Mouse (Mus musculus) heart, embryonic 15.5 days (tissue): ENCODE measurements around the gene Olfr452. TPM values are rescaled to one million over a fixed set of nuclear protein-coding genes. Genes with fewer than 3 reads are reported as not detected.

Experiments used
- ATAC-seq: fragments of 200-750 bp; cut with Nextera tagmentation; replicated peaks from 2 replicates; pipeline ENCODE4 v1.8.0; 2017; ENCODE audit warnings: low read depth, moderate TSS enrichment; ENCODE audit not compliant: insufficient number of reproducible peaks, insufficient read depth, low FRiP score
- H3K27ac ChIP-seq: fragments of 300-500 bp; sonication (generic); 2 replicates; pipeline ENCODE4 v1.5.1; 2015; ENCODE audit warnings: mild to moderate bottlenecking, inconsistent platforms
- H3K27me3 ChIP-seq: fragments of 300-500 bp; sonication (generic); 2 replicates; pipeline ENCODE4 v1.6.1; 2015; ENCODE audit warnings: inconsistent platforms
- H3K36me3 ChIP-seq: fragments of 300-500 bp; sonication (generic); 2 replicates; pipeline ENCODE4 v1.6.1; 2015; ENCODE audit warnings: mild to moderate bottlenecking, inconsistent platforms
- H3K4me1 ChIP-seq: fragments of 300-500 bp; sonication (generic); replicated peaks from 2 replicates; pipeline ENCODE4 v1.6.1; 2015; ENCODE audit warnings: inconsistent platforms
- H3K4me2 ChIP-seq: fragments of 300-500 bp; sonication (generic); 2 replicates; pipeline ENCODE4 v1.6.1; 2015; ENCODE audit warnings: inconsistent platforms, mild to moderate bottlenecking, moderate library complexity
- H3K4me3 ChIP-seq: fragments of 300-500 bp; sonication (generic); 2 replicates; pipeline ENCODE4 v1.5.1; 2015; ENCODE audit warnings: mild to moderate bottlenecking, inconsistent platforms
- H3K9ac ChIP-seq: fragments of 300-500 bp; sonication (generic); 2 replicates; pipeline ENCODE4 v1.6.1; 2015; ENCODE audit warnings: mild to moderate bottlenecking, inconsistent platforms
- H3K9me3 ChIP-seq: fragments of 300-500 bp; sonication (generic); replicated peaks from 2 replicates; pipeline ENCODE4 v1.6.1; 2016; ENCODE audit warnings: inconsistent platforms
- WGBS: fragments of 180-500 bp; shearing (Covaris S2); methylation state at CpG from one replicate; pipeline ENCODE4 v1.1.7; 2015; ENCODE audit warnings: mixed read lengths; 5-methylcytosine and 5-hydroxymethylcytosine counted together
- polyA plus RNA-seq: library from polyadenylated mRNA; unstranded; fragments of >200 nt; fragmentation: Nextera tagmentation; extraction: Ambion mirVana; gene quantifications from 2 replicates; pipeline ENCODE4 v1.2.1, GENCODE M21; 2015

The Olfr452 gene
- polyA plus RNA-seq = not detected in 2 replicates

DNA sequence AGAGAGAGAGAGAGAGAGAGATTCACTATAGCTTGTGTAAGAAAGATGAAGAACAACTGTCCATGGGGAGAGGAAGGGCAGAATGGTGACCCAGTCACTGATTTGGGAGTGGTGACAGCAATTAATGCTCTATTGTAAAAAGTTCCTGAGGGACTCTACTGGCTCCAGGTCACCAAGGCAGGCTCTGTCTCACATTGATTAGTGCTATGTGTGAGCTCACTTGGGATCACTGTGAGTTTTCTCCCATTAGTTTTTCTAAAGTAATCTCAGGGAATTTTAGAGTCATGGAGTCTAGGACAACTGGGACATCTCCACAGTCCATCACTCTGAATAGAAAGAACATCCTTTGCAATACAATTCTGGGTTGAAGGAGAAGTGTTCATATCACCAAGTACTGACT is at the start of gene Olfr452:
TSS of gene Olfr452 (plus strand) at position 301 of the 400 bp plus-strand sequence.
- Histone ChIP-seq H3K9ac (no peak within 1 kb of the TSS), H3K27ac (no peak within 1 kb of the TSS), H3K27me3 (no peaks in the 10 kb centered on the region), H3K9me3 (no peaks in the 10 kb centered on the region), H3K4me1 (no peaks in the 10 kb centered on the region), H3K36me3 (no peaks in the 10 kb centered on the region), H3K4me2 (no peak within 1 kb of the TSS), H3K4me3 (no peak within 1 kb of the TSS)
- no peak for ATAC-seq

DNA sequence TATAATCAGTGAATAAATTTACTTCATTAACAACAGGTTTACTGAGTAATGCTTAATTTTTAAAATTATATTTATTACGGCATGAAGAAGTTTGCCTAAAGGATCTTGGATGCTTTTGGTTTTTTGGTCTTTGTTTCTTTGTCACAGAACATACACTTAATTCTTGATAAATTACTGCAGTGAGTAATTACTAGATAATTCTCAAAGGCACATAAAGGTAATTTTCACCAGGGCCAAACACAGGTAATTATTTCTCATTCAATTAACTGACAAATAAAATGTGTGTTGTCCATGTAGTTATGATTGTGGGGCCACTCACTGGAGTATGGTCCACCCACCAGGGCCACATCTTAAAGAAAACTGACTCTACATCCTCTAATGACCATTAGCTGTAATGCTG is 45.8 kb upstream of the Olfr452 start, which contains the start of gene Olfr453:
TSS of gene Olfr453 (plus strand) at position 301 of the 400 bp plus-strand sequence.
- Histone ChIP-seq H3K36me3 (no peaks in the 10 kb centered on the region), H3K9me3 (no peaks in the 10 kb centered on the region), H3K9ac (no peak within 1 kb of the TSS), H3K4me2 (no peak within 1 kb of the TSS), H3K27ac (no peak within 1 kb of the TSS), H3K4me3 (no peak within 1 kb of the TSS), H3K4me1 (no peaks in the 10 kb centered on the region), H3K27me3 (no peaks in the 10 kb centered on the region)
- no peak for ATAC-seq
- 88% methylated on average over 1 of the region's 1 CpGs for whole genome bisulfite sequencing

DNA sequence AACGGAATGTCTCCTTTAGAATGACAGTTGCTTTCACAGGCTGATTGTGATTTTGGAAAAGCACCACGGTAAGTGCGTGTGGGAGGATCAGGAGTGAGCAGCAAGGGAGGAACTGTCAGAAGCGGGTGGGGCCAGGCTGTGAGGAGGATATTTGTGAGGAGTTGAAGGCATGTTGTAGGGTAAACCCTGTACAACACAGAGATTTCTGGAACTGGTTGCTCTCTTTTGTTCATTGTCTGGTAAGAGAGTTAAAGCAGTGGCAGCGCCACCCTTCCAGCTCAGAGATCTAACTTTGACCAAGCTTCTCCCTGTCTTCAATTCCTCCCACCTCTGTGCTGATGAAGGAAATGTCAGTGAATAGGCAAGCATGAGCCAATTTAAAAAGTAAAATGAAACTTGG is 42.6 kb upstream of the Olfr452 start:
- WGBS = 62% methylated on average over 5 of the region's 5 CpGs

DNA sequence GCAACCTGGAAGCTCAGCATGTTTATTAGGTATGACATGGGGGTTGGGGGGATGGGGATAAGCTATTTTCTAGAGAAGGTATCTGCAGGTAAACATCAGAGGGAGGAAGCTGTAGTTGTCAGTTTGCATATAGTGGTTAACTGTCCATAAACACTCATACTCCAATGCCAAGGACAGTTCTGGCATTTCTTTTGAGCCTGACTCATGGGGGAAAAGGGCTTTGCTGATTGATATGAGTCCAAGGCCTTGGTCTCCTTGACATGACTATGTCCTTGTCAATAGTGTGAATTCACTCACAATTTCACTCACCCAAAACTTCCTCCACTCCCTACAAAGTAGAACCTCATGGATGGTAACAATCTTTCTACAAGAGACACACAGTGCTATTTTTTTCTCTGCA is 37.0 kb upstream of the Olfr452 start:
- Histone ChIP-seq H3K4me1 (no peaks in the 10 kb centered on the region), H3K9me3 (no peaks in the 10 kb centered on the region), H3K27ac (no peak overlapping the region), H3K36me3 (no peaks in the 10 kb centered on the region), H3K4me2 (no peak overlapping the region), H3K27me3 (no peaks in the 10 kb centered on the region), H3K9ac (no peak overlapping the region), H3K4me3 (no peak overlapping the region)
- no peak for ATAC-seq

More for the DNA sequence above, 42.6 kb upstream of the Olfr452 start:
- Histone ChIP-seq H3K4me3 (no peak overlapping the region), H3K27ac (no peak overlapping the region), H3K9me3 (no peaks in the 10 kb centered on the region), H3K36me3 (no peaks in the 10 kb centered on the region), H3K9ac (no peak overlapping the region), H3K4me2 (no peak overlapping the region), H3K4me1 (no peaks in the 10 kb centered on the region), H3K27me3 (no peaks in the 10 kb centered on the region)
- ATAC-seq = no peak

DNA sequence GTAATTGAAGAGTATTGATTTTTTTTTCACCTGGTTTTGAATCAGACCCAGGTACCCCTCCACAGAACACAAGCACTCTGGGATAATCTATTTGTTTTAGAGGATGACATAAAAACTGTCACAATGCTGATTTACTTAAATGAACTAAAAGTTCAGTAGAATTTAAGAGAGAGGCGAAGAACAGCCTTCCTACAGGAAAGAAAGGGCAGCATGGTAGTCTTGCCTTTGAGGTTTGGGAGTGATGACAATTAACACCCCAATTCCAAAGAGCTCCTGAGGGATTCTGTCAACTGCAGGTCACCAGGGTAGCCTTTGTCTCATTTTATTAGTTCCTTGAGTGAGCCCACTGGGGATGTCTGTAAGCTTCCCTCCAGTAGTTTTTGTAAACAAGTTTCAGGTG is 28.8 kb upstream of the Olfr452 start, which contains the start of gene Olfr38:
TSS of gene Olfr38 (plus strand) at position 301 of the 400 bp plus-strand sequence.
- H3K27ac ChIP-seq = no peak within 1 kb of the TSS
- H3K4me3 ChIP-seq = no peak within 1 kb of the TSS
- H3K9ac ChIP-seq = no peak within 1 kb of the TSS
- no peak within 1 kb of the TSS for H3K4me2 ChIP-seq
- no peaks in the 10 kb centered on the region for H3K36me3 ChIP-seq
- no peak for ATAC-seq
- no peaks in the 10 kb centered on the region for H3K4me1 ChIP-seq
- H3K27me3 ChIP-seq = no peaks in the 10 kb centered on the region
- 47% methylated on average over 1 of the region's 1 CpGs for WGBS
- no peaks in the 10 kb centered on the region for H3K9me3 ChIP-seq

DNA sequence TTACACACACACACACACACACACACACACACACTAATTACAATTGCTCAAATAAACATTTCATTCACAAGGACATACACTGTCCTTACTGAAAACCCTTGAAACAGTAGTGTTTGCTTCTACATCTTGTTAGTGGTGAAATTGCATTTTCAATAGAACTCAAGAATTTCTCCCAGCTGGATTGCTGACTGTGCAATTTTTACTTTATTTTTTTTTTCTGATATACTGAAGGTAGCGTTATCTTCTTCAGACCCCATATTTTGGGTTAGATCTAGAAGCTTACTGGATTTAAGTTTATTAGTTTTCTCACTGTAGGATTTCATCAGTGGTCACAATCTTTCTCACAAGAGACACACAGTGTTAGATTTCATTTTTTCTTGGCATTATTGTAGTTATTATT is 7.8 kb upstream of the Olfr452 start:
- H3K9ac ChIP-seq = no peak overlapping the region
- H3K4me3 ChIP-seq = no peak overlapping the region
- no peak overlapping the region for H3K27ac ChIP-seq
- H3K27me3 ChIP-seq = no peaks in the 10 kb centered on the region
- no peaks in the 10 kb centered on the region for H3K4me1 ChIP-seq
- H3K4me2 ChIP-seq = no peak overlapping the region
- H3K9me3 ChIP-seq = no peaks in the 10 kb centered on the region
- H3K36me3 ChIP-seq = no peaks in the 10 kb centered on the region
- 86% methylated on average over 1 of the region's 1 CpGs for WGBS
- no peak for ATAC-seq

DNA sequence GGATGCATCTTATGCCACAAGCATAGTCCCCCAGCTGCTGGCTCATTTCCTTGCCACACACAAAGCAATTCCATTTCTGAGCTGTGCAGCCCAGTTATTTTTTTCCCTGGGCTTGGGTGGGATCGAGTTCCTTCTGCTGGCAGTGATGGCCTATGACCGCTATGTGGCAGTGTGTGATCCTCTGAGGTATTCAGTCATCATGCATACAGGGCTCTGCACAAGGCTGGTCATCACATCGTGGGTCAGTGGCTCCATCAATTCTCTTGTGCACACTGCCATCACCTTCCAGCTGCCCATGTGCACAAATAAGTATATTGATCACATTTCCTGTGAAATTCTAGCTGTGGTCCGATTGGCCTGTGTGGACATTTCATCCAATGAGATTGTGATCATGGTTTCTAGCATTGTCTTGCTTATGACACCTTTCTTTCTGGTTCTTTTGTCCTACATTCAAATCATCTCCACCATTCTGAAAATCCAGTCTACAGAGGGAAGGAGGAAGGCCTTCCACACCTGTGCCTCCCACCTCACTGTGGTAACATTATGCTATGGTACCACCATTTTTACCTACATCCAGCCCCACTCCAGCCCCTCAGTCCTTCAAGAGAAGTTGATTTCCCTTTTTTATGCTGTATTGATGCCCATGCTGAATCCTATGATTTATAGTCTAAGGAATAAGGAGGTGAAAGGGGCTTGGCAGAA is 5.5 kb downstream of the Olfr452 start:
- 34% methylated on average over 4 of the region's 4 CpGs for WGBS
- no peak overlapping the region for H3K27ac ChIP-seq
- no peak overlapping the region for H3K4me3 ChIP-seq
- H3K27me3 ChIP-seq = no peaks in the 10 kb centered on the region
- no peaks in the 10 kb centered on the region for H3K9me3 ChIP-seq
- H3K36me3 ChIP-seq = no peaks in the 10 kb centered on the region
- no peaks in the 10 kb centered on the region for H3K4me1 ChIP-seq
- no peak overlapping the region for H3K4me2 ChIP-seq
- H3K9ac ChIP-seq = no peak overlapping the region
- ATAC-seq = no peak

DNA sequence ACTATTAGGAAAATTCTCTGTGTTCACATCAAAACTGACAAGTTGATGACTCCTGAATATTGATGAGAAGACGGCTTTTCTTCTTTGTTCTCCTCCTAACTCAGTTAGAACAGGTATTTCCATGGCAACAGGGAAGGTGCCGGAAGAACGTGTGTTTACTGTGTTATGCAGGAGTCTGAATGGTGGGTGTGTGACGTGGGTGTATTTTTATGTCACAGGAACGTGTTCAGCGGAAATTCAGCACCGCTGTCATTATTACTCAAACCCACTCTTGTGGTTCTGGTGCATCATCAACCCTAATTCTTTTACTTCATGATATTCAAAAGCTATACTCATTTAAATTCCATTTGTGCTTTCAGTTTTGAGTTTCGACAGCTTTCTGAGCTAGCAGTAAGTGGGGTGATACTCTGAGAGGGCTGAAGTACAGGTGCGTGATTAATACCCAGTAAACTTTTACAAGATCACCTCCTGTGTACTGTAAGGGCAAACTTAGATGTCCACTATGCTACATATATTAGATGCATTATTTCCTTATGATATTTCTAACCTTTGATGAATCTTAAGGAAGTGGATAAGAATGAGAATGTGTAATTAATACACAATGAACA is 6.2 kb downstream of the Olfr452 start:
- H3K27me3 ChIP-seq = no peaks in the 10 kb centered on the region
- 81% methylated on average over 9 of the region's 9 CpGs for WGBS
- no peak for ATAC-seq
- no peaks in the 10 kb centered on the region for H3K36me3 ChIP-seq
- no peak overlapping the region for H3K4me2 ChIP-seq
- H3K4me3 ChIP-seq = no peak overlapping the region
- H3K9ac ChIP-seq = no peak overlapping the region
- no peak overlapping the region for H3K27ac ChIP-seq
- H3K4me1 ChIP-seq = no peaks in the 10 kb centered on the region
- no peaks in the 10 kb centered on the region for H3K9me3 ChIP-seq

DNA sequence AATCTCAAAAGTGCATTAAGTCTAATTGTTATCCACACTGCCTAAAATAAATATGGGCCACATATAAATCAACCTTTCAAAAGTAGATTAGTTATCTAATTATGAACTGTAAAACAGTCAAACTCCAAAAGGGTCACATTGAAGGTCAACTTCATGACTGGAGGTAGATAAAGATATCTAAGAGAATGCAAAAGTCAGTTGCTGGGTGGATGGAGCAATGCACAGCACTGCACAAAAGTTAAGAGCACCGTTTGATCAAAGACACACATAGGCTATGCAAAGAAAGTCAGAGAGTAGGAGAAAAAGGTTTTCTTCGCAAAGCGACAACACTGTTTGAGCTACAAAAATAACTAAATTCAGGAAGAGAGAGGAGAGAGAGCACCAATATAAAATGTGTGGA is 10.1 kb downstream of the Olfr452 start:
- H3K27me3 ChIP-seq = no peaks in the 10 kb centered on the region
- WGBS = 79% methylated on average over 3 of the region's 3 CpGs
- H3K4me1 ChIP-seq = no peaks in the 10 kb centered on the region
- H3K9ac ChIP-seq = no peak overlapping the region
- H3K9me3 ChIP-seq = no peaks in the 10 kb centered on the region
- H3K36me3 ChIP-seq = no peaks in the 10 kb centered on the region
- H3K4me3 ChIP-seq = no peak overlapping the region
- no peak overlapping the region for H3K27ac ChIP-seq
- ATAC-seq = no peak
- H3K4me2 ChIP-seq = no peak overlapping the region

DNA sequence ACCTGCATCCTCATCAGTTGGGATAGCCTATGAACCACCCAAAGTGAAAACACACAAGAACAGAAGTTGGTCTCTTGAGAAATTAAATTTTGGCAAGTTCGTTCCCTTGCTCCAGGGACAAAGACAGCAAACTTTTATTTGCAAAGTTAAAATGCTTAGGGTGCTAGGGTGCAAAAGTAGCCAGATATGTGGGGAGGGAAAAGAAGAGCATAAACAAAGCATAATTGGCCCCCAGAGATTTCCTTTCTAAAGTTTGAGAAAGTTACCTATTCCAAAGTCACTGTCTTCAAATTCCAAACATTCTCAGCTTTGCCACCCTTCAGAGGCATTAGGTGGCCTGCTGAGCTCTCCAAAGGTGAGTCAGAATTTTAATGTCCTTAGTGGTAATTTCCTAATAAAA is 26.7 kb downstream of the Olfr452 start, which contains the start of gene Olfr450:
TSS of gene Olfr450 (plus strand) at position 301 of the 400 bp plus-strand sequence.
- H3K27ac ChIP-seq = no peak within 1 kb of the TSS
- H3K36me3 ChIP-seq = no peaks in the 10 kb centered on the region
- H3K9ac ChIP-seq = no peak within 1 kb of the TSS
- 80% methylated on average over 1 of the region's 1 CpGs for WGBS
- H3K4me1 ChIP-seq = no peaks in the 10 kb centered on the region
- H3K4me2 ChIP-seq = no peak within 1 kb of the TSS
- H3K9me3 ChIP-seq = no peaks in the 10 kb centered on the region
- no peaks in the 10 kb centered on the region for H3K27me3 ChIP-seq
- H3K4me3 ChIP-seq = no peak within 1 kb of the TSS
- no peak for ATAC-seq

DNA sequence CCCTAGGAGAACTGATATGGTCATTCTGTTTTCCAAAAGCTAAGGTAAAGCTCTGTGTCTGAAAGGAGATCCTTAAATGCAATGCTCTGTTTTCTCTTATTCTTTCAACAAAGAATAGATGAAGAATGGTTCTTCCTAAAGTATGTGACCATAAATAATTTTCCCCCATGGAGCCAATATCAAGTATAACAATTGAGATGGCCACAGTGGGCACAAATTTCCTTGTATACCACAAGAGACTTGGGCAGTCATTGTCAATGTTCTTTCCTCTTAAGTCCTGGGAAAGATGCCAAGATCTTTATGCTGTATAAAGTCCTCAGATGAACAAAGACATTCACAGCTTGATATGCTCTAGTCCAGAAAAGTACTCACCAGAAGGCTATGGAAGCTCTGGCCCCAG is 49.2 kb downstream of the Olfr452 start, which contains the start of gene Olfr449:
TSS of gene Olfr449 (plus strand) at position 301 of the 400 bp plus-strand sequence.
- Histone ChIP-seq H3K9me3 (no peaks in the 10 kb centered on the region), H3K4me3 (no peak within 1 kb of the TSS), H3K4me1 (no peaks in the 10 kb centered on the region), H3K27ac (no peak within 1 kb of the TSS), H3K4me2 (no peak within 1 kb of the TSS), H3K9ac (no peak within 1 kb of the TSS), H3K36me3 (no peaks in the 10 kb centered on the region), H3K27me3 (no peaks in the 10 kb centered on the region)
- ATAC-seq = no peak
